Mouse (Mus musculus) thymus, adult 18-20 months (tissue): ENCODE measurements at regions not wholly inside any gene's neighbourhood (a gene's known extent, or its start where the extent isn't known, plus 50 kb on each side); places are given as distances from the start of the nearest gene placed in this dataset.

Experiments used
- DNase-seq, 2 experiments: peaks; one replicate each; pipeline ENCODE4 v3.0.0; 2022; ENCODE audit warnings: mixed read lengths in 2 of 2

- no peak for DNase-seq
These were observed 89.7 kb upstream of the Pgrmc2 start for GRCm38 (mm10) chr3:41172306-41173215.

GRCm38 (mm10) chr3:41171772-41172171 lies 88.9 kb upstream of the Pgrmc2 start:
- no peak for DNase-seq

- no peak for DNase-seq
These were observed 88.5 kb upstream of the Pgrmc2 start for GRCm38 (mm10) chr3:41171310-41171709.

GRCm38 (mm10) chr3:41170566-41170965 lies 87.7 kb upstream of the Pgrmc2 start:
- no peak for DNase-seq

- DNase-seq, result no peak
These were observed 86.6 kb upstream of the Pgrmc2 start for GRCm38 (mm10) chr3:41169430-41169829.

GRCm38 (mm10) chr3:41168181-41168967 lies 85.5 kb upstream of the Pgrmc2 start:
- DNase-seq, result no peak

- DNase-seq, result no peak
These were observed 84.6 kb upstream of the Pgrmc2 start for GRCm38 (mm10) chr3:41167476-41167875.

- DNase-seq, result no peak
These were observed 81.9 kb upstream of the Pgrmc2 start for GRCm38 (mm10) chr3:41164736-41165135.

- no peak for DNase-seq
These were observed 80.9 kb upstream of the Pgrmc2 start for GRCm38 (mm10) chr3:41163767-41164166.

GRCm38 (mm10) chr3:41162514-41162913 lies 79.7 kb upstream of the Pgrmc2 start:
- DNase-seq, result no peak

- DNase-seq, result no peak
These were observed 77.8 kb upstream of the Pgrmc2 start for GRCm38 (mm10) chr3:41160648-41161047.

GRCm38 (mm10) chr3:41158314-41158973 lies 75.6 kb upstream of the Pgrmc2 start:
- DNase-seq, result no peak

- DNase-seq, result no peak
These were observed 74.6 kb upstream of the Pgrmc2 start for GRCm38 (mm10) chr3:41157428-41157827.

- no peak for DNase-seq
These were observed 73.7 kb upstream of the Pgrmc2 start for GRCm38 (mm10) chr3:41156562-41156961.

- no peak for DNase-seq
These were observed 72.4 kb upstream of the Pgrmc2 start for GRCm38 (mm10) chr3:41155132-41155760.

GRCm38 (mm10) chr3:41154402-41154801 lies 71.6 kb upstream of the Pgrmc2 start:
- DNase-seq, result no peak

GRCm38 (mm10) chr3:41151989-41152388 lies 69.1 kb upstream of the Pgrmc2 start:
- no peak for DNase-seq

- no peak for DNase-seq
These were observed 57.5 kb upstream of the Pgrmc2 start for GRCm38 (mm10) chr3:41140391-41140790.

- DNase-seq, result no peak
These were observed 55.1 kb upstream of the Pgrmc2 start for GRCm38 (mm10) chr3:41137931-41138330.

GRCm38 (mm10) chr3:41132889-41133288 lies 50.0 kb upstream of the Pgrmc2 start:
- no peak for DNase-seq
